Mouse (Mus musculus) MEL (cell line): ENCODE measurements at regions not wholly inside any gene's neighbourhood (a gene's known extent, or its start where the extent isn't known, plus 50 kb on each side); places are given as distances from the start of the nearest gene placed in this dataset.

ENCODE experiments used
- DNase-seq: peaks from one replicate; pipeline ENCODE4 v3.0.0; 2011; ENCODE audit warnings: low read depth, low spot score
- H3K27ac ChIP-seq: 2 replicates; pipeline ENCODE4 v1.5.1; 2012; ENCODE audit warnings: low read depth, mild to moderate bottlenecking, control low read depth, low read length, moderate library complexity; ENCODE audit not compliant: control insufficient read depth
- H3K27me3 ChIP-seq, 2 experiments: fragments of 150-350 bp in 1 of 2; sonication (generic) in 1 of 2; 2 replicates each; pipeline ENCODE4 v1.6.1; 2012; ENCODE audit warnings: low read length in 2 of 2, mild to moderate bottlenecking in 2 of 2, improper control_type of control experiment in 1 of 2, moderate library complexity in 1 of 2; ENCODE audit not compliant: insufficient read depth in 2 of 2, control insufficient read depth in 1 of 2
- H3K36me3 ChIP-seq, 2 experiments: 2 replicates each; pipeline ENCODE4 v1.6.1; 2012 to 2014; ENCODE audit warnings: low read length in 2 of 2, improper control_type of control experiment in 1 of 2, inconsistent platforms in 1 of 2, mild to moderate bottlenecking in 1 of 2; ENCODE audit not compliant: insufficient read depth in 2 of 2, control insufficient read depth in 1 of 2
- H3K4me1 ChIP-seq, 2 experiments: fragments of 150-350 bp in 1 of 2; sonication (generic) in 1 of 2; 2 replicates each; pipeline ENCODE4 v1.6.1; 2012; ENCODE audit warnings: low read length in 2 of 2, improper control_type of control experiment in 1 of 2, mild to moderate bottlenecking in 1 of 2; ENCODE audit not compliant: insufficient read depth in 2 of 2, control insufficient read depth in 1 of 2
- H3K4me3 ChIP-seq, 2 experiments: fragments of 150-350 bp in 1 of 2; sonication (generic) in 1 of 2; 2 replicates each; pipeline ENCODE4 v1.5.1; 2012; ENCODE audit warnings: low read depth in 2 of 2, low read length in 2 of 2, mild to moderate bottlenecking in 2 of 2, moderate library complexity in 2 of 2, control low read depth in 1 of 2, improper control_type of control experiment in 1 of 2; ENCODE audit not compliant: control insufficient read depth in 1 of 2, insufficient read depth in 1 of 2
- H3K79me2 ChIP-seq: 2 replicates; pipeline ENCODE4 v1.6.1; 2012; ENCODE audit warnings: mild to moderate bottlenecking, low read length, moderate library complexity; ENCODE audit not compliant: control insufficient read depth, poor library complexity, insufficient read depth
- H3K9ac ChIP-seq: 2 replicates; pipeline ENCODE4 v1.6.1; 2012; ENCODE audit warnings: low read depth, mild to moderate bottlenecking, control low read depth, low read length, moderate library complexity; ENCODE audit not compliant: control insufficient read depth, poor library complexity, severe bottlenecking
- H3K9me3 ChIP-seq: fragments of 150-350 bp; sonication (generic); replicated peaks from 2 replicates; pipeline ENCODE4 v1.6.1; 2012; ENCODE audit warnings: mild to moderate bottlenecking, low read length, improper control_type of control experiment, moderate library complexity; ENCODE audit not compliant: insufficient read depth
- BHLHE40 ChIP-seq: IDR thresholded peaks from 2 replicates; pipeline ENCODE4 v1.6.1; 2012; ENCODE audit warnings: low read depth, mild to moderate bottlenecking, inconsistent platforms, low read length, improper control_type of control experiment, borderline replicate concordance
- CHD2 ChIP-seq: IDR thresholded peaks from 2 replicates; pipeline ENCODE4 v1.6.1; 2011; ENCODE audit warnings: low read length, improper control_type of control experiment
- CTCF ChIP-seq, 3 experiments: IDR thresholded peaks in 2 of 3; conservative IDR thresholded peaks in 1 of 3; 2 replicates each; pipeline ENCODE4 v1.5.1; 2011 to 2012; ENCODE audit warnings: low read length in 3 of 3, low read depth in 2 of 3, mild to moderate bottlenecking in 2 of 3, improper control_type of control experiment in 1 of 3, inconsistent platforms in 1 of 3, mixed read lengths in 1 of 3, moderate library complexity in 1 of 3; ENCODE audit not compliant: control insufficient read depth in 1 of 3, insufficient read depth in 1 of 3, poor library complexity in 1 of 3, severe bottlenecking in 1 of 3
- ELF1 ChIP-seq: IDR thresholded peaks from 2 replicates; pipeline ENCODE4 v1.6.1; 2014; ENCODE audit warnings: low read depth, mild to moderate bottlenecking, inconsistent platforms, low read length, improper control_type of control experiment, moderate library complexity
- GABPA ChIP-seq: IDR thresholded peaks from 2 replicates; pipeline ENCODE4 v1.6.1; 2012; ENCODE audit warnings: low read depth, mild to moderate bottlenecking, inconsistent platforms, low read length, improper control_type of control experiment, moderate library complexity
- JUND ChIP-seq: IDR thresholded peaks from 2 replicates; pipeline ENCODE4 v1.6.1; 2011; ENCODE audit warnings: low read depth, mild to moderate bottlenecking, improper control_type of control experiment, low read length
- KAT2A ChIP-seq: conservative IDR thresholded peaks from 2 replicates; pipeline ENCODE4 v1.6.1; 2012; ENCODE audit warnings: low read depth, low read length, improper control_type of control experiment, inconsistent platforms
- MAX ChIP-seq: IDR thresholded peaks from 2 replicates; pipeline ENCODE4 v1.6.1; 2011; ENCODE audit warnings: low read length, improper control_type of control experiment
- MAZ ChIP-seq: IDR thresholded peaks from 2 replicates; pipeline ENCODE4 v1.6.1; 2012; ENCODE audit warnings: low read depth, mild to moderate bottlenecking, inconsistent platforms, low read length, improper control_type of control experiment
- MEF2A ChIP-seq: IDR thresholded peaks from 2 replicates; pipeline ENCODE4 v1.6.1; 2014; ENCODE audit warnings: low read depth, mild to moderate bottlenecking, inconsistent platforms, low read length, improper control_type of control experiment; ENCODE audit not compliant: poor library complexity, insufficient replicate concordance, severe bottlenecking; ENCODE audit errors: extremely low read depth
- MYC ChIP-seq: IDR thresholded peaks from 2 replicates; pipeline ENCODE4 v1.6.1; 2011; ENCODE audit warnings: low read depth, mild to moderate bottlenecking, low read length, improper control_type of control experiment, moderate library complexity
- NRF1 ChIP-seq: IDR thresholded peaks from 2 replicates; pipeline ENCODE4 v1.6.1; 2014; ENCODE audit warnings: low read depth, mild to moderate bottlenecking, inconsistent platforms, low read length, improper control_type of control experiment, moderate library complexity; ENCODE audit not compliant: poor library complexity, insufficient read depth, severe bottlenecking
- POLR2A ChIP-seq, 2 experiments: IDR thresholded peaks; 2 replicates each; pipeline ENCODE4 v1.6.1; 2011 to 2012; ENCODE audit warnings: low read length in 2 of 2, mild to moderate bottlenecking in 2 of 2, control low read depth in 1 of 2, improper control_type of control experiment in 1 of 2, low read depth in 1 of 2, moderate library complexity in 1 of 2; ENCODE audit not compliant: control insufficient read depth in 1 of 2, insufficient read depth in 1 of 2, poor library complexity in 1 of 2
- RCOR1 ChIP-seq: IDR thresholded peaks from 2 replicates; pipeline ENCODE4 v1.6.1; 2012; ENCODE audit warnings: low read depth, mild to moderate bottlenecking, inconsistent platforms, low read length, improper control_type of control experiment
- SMC3 ChIP-seq: IDR thresholded peaks from 2 replicates; pipeline ENCODE4 v1.6.1; 2011; ENCODE audit warnings: low read depth, low read length, improper control_type of control experiment
- TBP ChIP-seq: IDR thresholded peaks from 2 replicates; pipeline ENCODE4 v1.8.0; 2011; ENCODE audit warnings: low read depth, low read length, improper control_type of control experiment
- UBTF ChIP-seq: IDR thresholded peaks from 2 replicates; pipeline ENCODE4 v1.6.1; 2012; ENCODE audit warnings: low read depth, mild to moderate bottlenecking, inconsistent platforms, low read length, improper control_type of control experiment, moderate library complexity, borderline replicate concordance; ENCODE audit not compliant: insufficient read depth
- USF2 ChIP-seq, 2 experiments: IDR thresholded peaks; 2 replicates each; pipeline ENCODE4 v1.6.1; 2011 to 2012; ENCODE audit warnings: improper control_type of control experiment in 2 of 2, low read length in 2 of 2, borderline replicate concordance in 1 of 2, inconsistent platforms in 1 of 2, low read depth in 1 of 2, mild to moderate bottlenecking in 1 of 2; ENCODE audit not compliant: insufficient read depth in 1 of 2
- ZC3H11A ChIP-seq: IDR thresholded peaks from 2 replicates; pipeline ENCODE4 v1.6.1; 2012; ENCODE audit warnings: low read depth, mild to moderate bottlenecking, inconsistent platforms, low read length, improper control_type of control experiment
- ZMIZ1 ChIP-seq: IDR thresholded peaks from 2 replicates; pipeline ENCODE4 v1.6.1; 2012; ENCODE audit warnings: low read depth, mild to moderate bottlenecking, inconsistent platforms, low read length, improper control_type of control experiment, moderate library complexity

- Histone ChIP-seq H3K4me1 (no peaks in the 10 kb centered on the region), H3K9ac (no peak overlapping the region), H3K27ac (no peak overlapping the region), H3K79me2 (no peaks in the 10 kb centered on the region), H3K9me3 (no peaks in the 10 kb centered on the region), H3K36me3 (no peaks in the 10 kb centered on the region), H3K4me3 (no peak overlapping the region), H3K27me3 (no peaks in the 10 kb centered on the region)
- DNase-seq = no peak
- no peak for TF ChIP-seq KAT2A
- no peak for TF ChIP-seq MAX
- TF ChIP-seq POLR2A (IDR thresholded peaks at IDR 0.05; ENCODE audit: control insufficient read depth in 1 of 2, insufficient read depth in 1 of 2, low read depth in 1 of 2, low read length in 2 of 2, poor library complexity in 1 of 2) = no peak
- TF ChIP-seq GABPA = no peak
- no peak for TF ChIP-seq MYC
- TF ChIP-seq UBTF = no peak
- TF ChIP-seq NRF1 = no peak
- TF ChIP-seq BHLHE40 = no peak
- no peak for TF ChIP-seq USF2 (IDR thresholded peaks at IDR 0.05; ENCODE audit: borderline replicate concordance in 1 of 2, insufficient read depth in 1 of 2, low read depth in 1 of 2, low read length in 2 of 2)
- TF ChIP-seq ZC3H11A = no peak
- no peak for TF ChIP-seq TBP
- TF ChIP-seq CHD2 = no peak
- no peak for TF ChIP-seq SMC3
- TF ChIP-seq RCOR1 = no peak
- no peak for TF ChIP-seq JUND
- no peak for TF ChIP-seq MEF2A
- TF ChIP-seq MAZ = no peak
- TF ChIP-seq ZMIZ1 = no peak
- TF ChIP-seq ELF1 = no peak
- no peak for TF ChIP-seq CTCF (IDR thresholded peaks at IDR 0.05 in 2 of 3, conservative IDR thresholded peaks at IDR 0.05 in 1 of 3; ENCODE audit: control insufficient read depth in 1 of 3, insufficient read depth in 1 of 3, low read depth in 2 of 3, low read length in 3 of 3, poor library complexity in 1 of 3, severe bottlenecking in 1 of 3)
These were observed 354.9 kb upstream of the Gm10295 start for GRCm38 (mm10) chr7:71706201-71706600.

- TF ChIP-seq KAT2A = no peak
- no peaks in the 10 kb centered on the region for H3K27me3 ChIP-seq
- no peaks in the 10 kb centered on the region for H3K79me2 ChIP-seq
- H3K9ac ChIP-seq = no peak overlapping the region
- H3K27ac ChIP-seq = no peak overlapping the region
- no peaks in the 10 kb centered on the region for H3K4me1 ChIP-seq
- no peaks in the 10 kb centered on the region for H3K36me3 ChIP-seq
- no peak overlapping the region for H3K4me3 ChIP-seq
- no peak for DNase-seq
- no peaks in the 10 kb centered on the region for H3K9me3 ChIP-seq
These were observed 354.3 kb upstream of the Gm10295 start for GRCm38 (mm10) chr7:71705426-71706050.
